24 mouse cellular contexts compared by ENCODE assay signal in the genomic region with DNA sequence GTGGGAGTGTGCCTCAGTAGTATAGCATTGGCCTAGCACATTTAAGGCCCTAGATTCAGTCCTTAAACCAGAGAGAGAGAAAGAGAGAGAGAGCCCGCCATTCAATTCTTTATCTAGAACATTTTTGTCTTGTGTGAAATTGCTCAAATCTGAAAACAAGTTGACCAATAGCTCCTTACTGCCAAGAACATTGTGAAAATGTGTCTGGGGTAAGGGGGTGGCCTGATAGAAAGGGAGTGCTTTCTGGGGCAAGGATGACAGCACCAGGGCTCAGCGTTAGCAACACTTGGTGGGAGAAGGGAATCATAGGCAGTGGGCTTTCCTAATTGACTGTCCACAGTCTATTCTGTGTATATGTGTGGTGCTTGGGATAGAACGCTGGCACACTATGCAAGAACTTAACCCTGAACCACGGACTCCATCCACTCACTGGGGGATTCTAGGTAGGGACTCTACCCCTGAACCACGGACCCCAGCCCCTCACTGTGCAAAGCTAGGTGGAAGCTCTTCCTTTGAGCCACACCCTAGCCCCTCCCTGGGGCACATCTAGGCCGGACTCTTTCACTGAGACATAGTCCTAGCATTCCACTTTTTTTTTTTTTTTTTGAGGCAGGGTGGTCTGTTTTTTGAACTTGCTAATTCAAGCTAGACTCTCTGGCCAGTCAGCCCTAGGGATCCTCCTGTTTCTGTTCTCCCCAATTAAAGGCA. TPM values are rescaled to one million over a fixed set of nuclear protein-coding genes. Genes with fewer than 3 reads are reported as not detected.
DNase-seq lines count a peak whose midpoint lies in the region; ATAC-seq and TF ChIP-seq lines count a peak whose summit lies in the region.
"Had no signal": no experiment of that assay in that cellular context is flagged by ENCODE, and none has a peak within 500 bp of the region (broad histone marks: within the 10 kb centered on the region; RNA-seq: fewer than 3 reads in every experiment).

No protein-coding gene starts in this region.

- 0 out of 2 replicates have a peak, but pooled peaks cover under 1% of the 10 kb centered on the region for H3K36me3 ChIP-seq in liver, adult 2 months (ENCODE audit: control insufficient read depth, insufficient read depth, low read length)
- peaks cover 13% of the 10 kb centered on the region for H3K36me3 ChIP-seq in liver, embryonic 12.5 days
- no peaks in the 10 kb centered on the region for H3K36me3 ChIP-seq in embryonic facial prominence, embryonic 10.5 days (replicated peaks)
- H3K36me3 ChIP-seq: embryonic facial prominence, embryonic 13.5 days; heart, embryonic 15.5 days; hindbrain, embryonic 13.5 days; limb, embryonic 12.5 days; midbrain, embryonic 12.5 days had no signal

- no peak overlapping the region for H3K9ac ChIP-seq in liver, adult 2 months (ENCODE audit: low read depth, low read length)
- no peak overlapping the region for H3K9ac ChIP-seq in liver, embryonic 12.5 days
- H3K9ac ChIP-seq: embryonic facial prominence, embryonic 13.5 days; forebrain, embryonic 13.5 days; heart, embryonic 15.5 days; hindbrain, embryonic 13.5 days; limb, embryonic 12.5 days; liver, embryonic 14.5 days; midbrain, embryonic 12.5 days had no signal

- no peak overlapping the region for H3K27ac ChIP-seq in liver, adult 2 months (replicated peaks; ENCODE audit: insufficient read depth, low read depth, low read length)
- no peak overlapping the region for H3K27ac ChIP-seq in liver, embryonic 12.5 days
- no peak overlapping the region for H3K27ac ChIP-seq in embryonic facial prominence, embryonic 10.5 days (replicated peaks)
- H3K27ac ChIP-seq: embryonic facial prominence, embryonic 13.5 days; forebrain, embryonic 13.5 days; gastrocnemius, adult 2 months; heart, embryonic 15.5 days; hindbrain, embryonic 13.5 days; limb, embryonic 12.5 days; liver, embryonic 14.5 days; midbrain, embryonic 12.5 days had no signal

- H3K4me3 ChIP-seq in liver, adult 2 months (ENCODE audit: insufficient read depth, low read depth, low read length), result no peak overlapping the region
- H3K4me3 ChIP-seq in liver, embryonic 12.5 days, result no peak overlapping the region
- no peak overlapping the region for H3K4me3 ChIP-seq in embryonic facial prominence, embryonic 10.5 days
- H3K4me3 ChIP-seq: embryonic facial prominence, embryonic 13.5 days; forebrain, embryonic 13.5 days; gastrocnemius, adult 2 months; heart, embryonic 15.5 days; hindbrain, embryonic 13.5 days; limb, embryonic 12.5 days; midbrain, embryonic 12.5 days had no signal

- no peak overlapping the region for H3K4me2 ChIP-seq in liver, embryonic 12.5 days
- H3K4me2 ChIP-seq: embryonic facial prominence, embryonic 13.5 days; forebrain, embryonic 13.5 days; heart, embryonic 15.5 days; hindbrain, embryonic 13.5 days; limb, embryonic 12.5 days; midbrain, embryonic 12.5 days had no signal

- H3K9me3 ChIP-seq in liver, embryonic 12.5 days (replicated peaks), result no peaks in the 10 kb centered on the region
- H3K9me3 ChIP-seq in embryonic facial prominence, embryonic 10.5 days, result no peaks in the 10 kb centered on the region
- H3K9me3 ChIP-seq: embryonic facial prominence, embryonic 13.5 days; forebrain, embryonic 13.5 days; heart, embryonic 15.5 days; hindbrain, embryonic 13.5 days; limb, embryonic 12.5 days; midbrain, embryonic 12.5 days had no signal

- no peaks in the 10 kb centered on the region for H3K79me2 ChIP-seq in liver, adult 2 months (ENCODE audit: control insufficient read depth, insufficient read depth, low read length)

- 82% methylated on average over 6 of the region's 6 CpGs for WGBS in liver, adult 2 months
- 66% methylated on average over 6 of the region's 6 CpGs for WGBS in liver, embryonic 12.5 days (ENCODE audit: insufficient replicate concordance)
- 82% methylated on average over 6 of the region's 6 CpGs for WGBS in embryonic facial prominence, embryonic 10.5 days

- no peak for TF ChIP-seq CTCF in liver, adult 2 months (IDR thresholded peaks at IDR 0.05; ENCODE audit: low read depth, low read length)

- no peak for ATAC-seq in liver, embryonic 12.5 days
- ATAC-seq in granulocyte monocyte progenitor cell, adult 5-6 weeks (replicated peaks; ENCODE audit: poor library complexity, severe bottlenecking), result peak; percentile 24
- ATAC-seq: forebrain, embryonic 13.5 days had no signal

- DNase-seq in adrenal gland, adult 2 months, result peak; percentile 35
- DNase-seq in adrenal gland, postnatal 4 days (ENCODE audit: low spot score in 2 of 2), result no peak
- DNase-seq in liver, adult 2 months (ENCODE audit: extremely low read depth, low read depth, low spot score), result peak; percentile 74
- peak; percentile 66 for DNase-seq in NIH3T3 (ENCODE audit: low read depth)
- DNase-seq in embryonic facial prominence, embryonic 10.5 days (ENCODE audit: low spot score), result no peak
- no peak for DNase-seq in MN1 (ENCODE audit: low spot score)
- DNase-seq: adrenal gland, postnatal 25 days; cerebellum, adult 18-20 months; cerebellum, postnatal 14 days; gastrocnemius, adult 2 months; heart, postnatal 36 days; kidney, adult 18-20 months had no signal

- H3K27me3 ChIP-seq in liver, adult 2 months (ENCODE audit: control insufficient read depth, insufficient read depth, low read length), result no peaks in the 10 kb centered on the region; the same call in 1 of the 2 replicates
- H3K27me3 ChIP-seq in liver, embryonic 12.5 days (replicated peaks), result 0 out of 2 replicates have a peak, but pooled peaks cover 6% of the 10 kb centered on the region
- no peaks in the 10 kb centered on the region for H3K27me3 ChIP-seq in embryonic facial prominence, embryonic 10.5 days (replicated peaks; ENCODE audit: low read depth, poor library complexity, severe bottlenecking)
- H3K27me3 ChIP-seq: embryonic facial prominence, embryonic 13.5 days; forebrain, embryonic 13.5 days; heart, embryonic 15.5 days; hindbrain, embryonic 13.5 days; midbrain, embryonic 12.5 days had no signal

- H3K4me1 ChIP-seq in liver, adult 2 months (ENCODE audit: control insufficient read depth, insufficient read depth, low read length), result no peaks in the 10 kb centered on the region
- H3K4me1 ChIP-seq in liver, embryonic 12.5 days, result no peaks in the 10 kb centered on the region
- peaks cover 5% of the 10 kb centered on the region; the same call in 1 of the 2 replicates for H3K4me1 ChIP-seq in embryonic facial prominence, embryonic 10.5 days
- H3K4me1 ChIP-seq: embryonic facial prominence, embryonic 13.5 days; forebrain, embryonic 13.5 days; heart, embryonic 15.5 days; hindbrain, embryonic 13.5 days; limb, embryonic 12.5 days; midbrain, embryonic 12.5 days had no signal

- no peak for TF ChIP-seq POLR2A in liver, adult 2 months (IDR thresholded peaks at IDR 0.05; ENCODE audit: extremely low read depth, insufficient read depth, low read length)

RNA-seq across cellular contexts. Expression of gene Retn, which starts 8.6 kb away (rescaled TPM):
- 100 to 1,000 TPM; 165 to 223 TPM for total RNA-seq in adrenal gland, adult 2 months (2021)
- polyA plus RNA-seq in adrenal gland, adult 2 months (2012; rRNA removed), result 59.9 and 96.4 TPM in 2 replicates
- 1 to 10 TPM; 1.3 to 1.7 TPM for total RNA-seq in adrenal gland, postnatal 4 days (2021)
- total RNA-seq in liver, adult 2 months (2014; rRNA removed), result 0.09 and 0.54 TPM in 2 replicates
- not detected in 2 replicates for polyA plus RNA-seq in liver, adult 2 months (2012; rRNA removed)
- polyA plus RNA-seq in liver, embryonic 12.5 days (2016; fragmentation: Nextera tagmentation; extraction: Ambion mirVana), result 0.14 and 0.20 TPM in 2 replicates
- 0.73 TPM in 1 of 2 replicates, not detected in the other for total RNA-seq in granulocyte monocyte progenitor cell, adult 5-6 weeks (2014; fragmentation: Nextera tagmentation)
- not detected in 2 replicates for total RNA-seq in granulocyte monocyte progenitor cell, adult 5-6 weeks (2017)
- polyA plus RNA-seq in embryonic facial prominence, embryonic 10.5 days (2016; fragmentation: Nextera tagmentation; extraction: Ambion mirVana), result 0.24 and 0.39 TPM in 2 replicates
- total RNA-seq: monocyte, adult 5-6 weeks had no signal
- polyA plus RNA-seq: embryonic facial prominence, embryonic 13.5 days; heart, embryonic 15.5 days; limb, embryonic 12.5 days; liver, embryonic 14.5 days; midbrain, embryonic 12.5 days; neural tube, embryonic 11.5 days had no signal

RNA-seq across cellular contexts. Expression of gene Stxbp2, which starts 16.2 kb away (rescaled TPM):
- total RNA-seq in adrenal gland, adult 2 months (2021), result 100 to 1,000 TPM in 1 of 2 experiments, 10 to 100 TPM in 1; 72.1 to 131 TPM
- polyA plus RNA-seq in adrenal gland, adult 2 months (2012; rRNA removed), result 106 and 141 TPM in 2 replicates
- 100 to 1,000 TPM; 107 to 136 TPM for total RNA-seq in adrenal gland, postnatal 4 days (2021)
- total RNA-seq in liver, adult 2 months (2014; rRNA removed), result 33.6 and 37.5 TPM in 2 replicates
- 54.0 and 78.2 TPM in 2 replicates for polyA plus RNA-seq in liver, adult 2 months (2012; rRNA removed)
- polyA plus RNA-seq in liver, embryonic 12.5 days (2016; fragmentation: Nextera tagmentation; extraction: Ambion mirVana), result 71.7 and 76.5 TPM in 2 replicates
- 194 and 226 TPM in 2 replicates for total RNA-seq in granulocyte monocyte progenitor cell, adult 5-6 weeks (2014; fragmentation: Nextera tagmentation)
- total RNA-seq in granulocyte monocyte progenitor cell, adult 5-6 weeks (2017), result 109 and 135 TPM in 2 replicates
- polyA plus RNA-seq in embryonic facial prominence, embryonic 10.5 days (2016; fragmentation: Nextera tagmentation; extraction: Ambion mirVana), result 41.9 and 42.0 TPM in 2 replicates

RNA-seq across cellular contexts. Expression of gene Mcemp1, which starts 18.6 kb away (rescaled TPM):
- total RNA-seq in adrenal gland, adult 2 months (2021), result under 1 TPM in 1 of 2 experiments, not detected in 1; 0.49 TPM
- polyA plus RNA-seq in adrenal gland, adult 2 months (2012; rRNA removed), result not detected in 2 replicates
- 1 to 10 TPM; 1.1 to 1.2 TPM for total RNA-seq in adrenal gland, postnatal 4 days (2021)
- 0.28 TPM in 1 of 2 replicates, not detected in the other for total RNA-seq in liver, adult 2 months (2014; rRNA removed)
- polyA plus RNA-seq in liver, adult 2 months (2012; rRNA removed), result 0.11 TPM in 1 of 2 replicates, not detected in the other
- 0.91 and 0.97 TPM in 2 replicates for polyA plus RNA-seq in liver, embryonic 12.5 days (2016; fragmentation: Nextera tagmentation; extraction: Ambion mirVana)
- 14.1 and 33.6 TPM in 2 replicates for total RNA-seq in granulocyte monocyte progenitor cell, adult 5-6 weeks (2014; fragmentation: Nextera tagmentation)
- total RNA-seq in granulocyte monocyte progenitor cell, adult 5-6 weeks (2017), result 18.5 and 18.9 TPM in 2 replicates
- polyA plus RNA-seq in embryonic facial prominence, embryonic 10.5 days (2016; fragmentation: Nextera tagmentation; extraction: Ambion mirVana), result 0.12 TPM in 1 of 2 replicates, not detected in the other
- total RNA-seq: gastrocnemius, adult 2 months had no signal
- polyA plus RNA-seq: limb, embryonic 12.5 days; midbrain, embryonic 12.5 days; neural tube, embryonic 11.5 days had no signal

RNA-seq across cellular contexts. Expression of gene Pcp2, which starts 21.6 kb away (rescaled TPM):
- not detected for total RNA-seq in adrenal gland, adult 2 months (2021)
- polyA plus RNA-seq in adrenal gland, adult 2 months (2012; rRNA removed), result not detected in 2 replicates
- not detected for total RNA-seq in adrenal gland, postnatal 4 days (2021)
- not detected in 2 replicates for total RNA-seq in liver, adult 2 months (2014; rRNA removed)
- polyA plus RNA-seq in liver, adult 2 months (2012; rRNA removed), result not detected in 2 replicates
- polyA plus RNA-seq in liver, embryonic 12.5 days (2016; fragmentation: Nextera tagmentation; extraction: Ambion mirVana), result 0.11 TPM in 1 of 2 replicates, not detected in the other
- total RNA-seq in granulocyte monocyte progenitor cell, adult 5-6 weeks (2014; fragmentation: Nextera tagmentation), result not detected in 2 replicates
- total RNA-seq in granulocyte monocyte progenitor cell, adult 5-6 weeks (2017), result not detected in 2 replicates
- polyA plus RNA-seq in embryonic facial prominence, embryonic 10.5 days (2016; fragmentation: Nextera tagmentation; extraction: Ambion mirVana), result 1.1 and 1.7 TPM in 2 replicates
- total RNA-seq: adrenal gland, postnatal 25 days; gastrocnemius, adult 2 months; heart, postnatal 36 days had no signal
- polyA plus RNA-seq: midbrain, embryonic 12.5 days; neural tube, embryonic 11.5 days; small intestine, adult 2 months had no signal

RNA-seq across cellular contexts. Expression of gene Fcor, which starts 25.2 kb away (rescaled TPM):
- total RNA-seq in adrenal gland, adult 2 months (2021), result 10 to 100 TPM; 59.0 to 69.8 TPM
- 18.3 and 18.8 TPM in 2 replicates for polyA plus RNA-seq in adrenal gland, adult 2 months (2012; rRNA removed)
- 10 to 100 TPM; 14.8 to 14.9 TPM for total RNA-seq in adrenal gland, postnatal 4 days (2021)
- total RNA-seq in liver, adult 2 months (2014; rRNA removed), result 1.9 and 2.6 TPM in 2 replicates
- 1.1 and 5.7 TPM in 2 replicates for polyA plus RNA-seq in liver, adult 2 months (2012; rRNA removed)
- polyA plus RNA-seq in liver, embryonic 12.5 days (2016; fragmentation: Nextera tagmentation; extraction: Ambion mirVana), result 2.8 and 3.2 TPM in 2 replicates
- 27.9 and 43.5 TPM in 2 replicates for total RNA-seq in granulocyte monocyte progenitor cell, adult 5-6 weeks (2014; fragmentation: Nextera tagmentation)
- 13.1 and 14.4 TPM in 2 replicates for total RNA-seq in granulocyte monocyte progenitor cell, adult 5-6 weeks (2017)
- 7.3 and 8.2 TPM in 2 replicates for polyA plus RNA-seq in embryonic facial prominence, embryonic 10.5 days (2016; fragmentation: Nextera tagmentation; extraction: Ambion mirVana)
- total RNA-seq: gastrocnemius, adult 2 months had no signal
- polyA plus RNA-seq: small intestine, adult 2 months had no signal

Comparison
In these comparisons a context has a peak if more than half of its experiments do, and no peak if none do; other contexts are left out.
1. DNase-seq: peak in adrenal gland, adult 2 months (single experiment), liver, adult 2 months (single experiment) and NIH3T3 (single experiment); none in adrenal gland, postnatal 4 days (0 of 2), embryonic facial prominence, embryonic 10.5 days (single experiment) and MN1 (single experiment).
2. RNA of gene Retn, which starts 8.6 kb away (total RNA-seq): 165 to 223 TPM in adrenal gland, adult 2 months; 1.3 to 1.7 TPM in adrenal gland, postnatal 4 days, 0.73 TPM in granulocyte monocyte progenitor cell, adult 5-6 weeks and 0.09 to 0.54 TPM in liver, adult 2 months; every median in the first group is over 10 times any median in the second.
3. RNA of gene Mcemp1, which starts 18.6 kb away (total RNA-seq): 14.1 to 33.6 TPM in granulocyte monocyte progenitor cell, adult 5-6 weeks; 1.1 to 1.2 TPM in adrenal gland, postnatal 4 days, 0.49 TPM in adrenal gland, adult 2 months and 0.28 TPM in liver, adult 2 months; every median in the first group is over 4 times any median in the second.